Mouse (Mus musculus) T-helper 17 cell (primary cell): ENCODE results near the gene Islr2.

ENCODE experiments used
- in situ Hi-C, 2 experiments: fragments of 300-600 bp; cut with MboI, MseI; formaldehyde crosslinking; loops; 1 replicate in 1 of 2; 2 replicates in 1 of 2; pipeline ENCODE4 v1.15.1; 2025; ENCODE audit warnings: high pct_unique_total_duplicates in 2 of 2

Islr2 gene

GRCm38 (mm10) chr9:58159855-58160254 is 44.3 kb downstream of the Islr2 start:
- in situ Hi-C loops, result loop anchor here in 1 of 2 experiments (5.0 kb wide), 2 partner anchors 63 to 678 kb away; no protein-coding TSS in a partner anchor

GRCm38 (mm10) chr9:58158541-58159311 is 45.4 kb downstream of the Islr2 start:
- in situ Hi-C loops, result loop anchor here in 1 of 2 experiments (5.0 kb wide), 1 partner anchor 676 kb away; no protein-coding TSS in a partner anchor

DNA sequence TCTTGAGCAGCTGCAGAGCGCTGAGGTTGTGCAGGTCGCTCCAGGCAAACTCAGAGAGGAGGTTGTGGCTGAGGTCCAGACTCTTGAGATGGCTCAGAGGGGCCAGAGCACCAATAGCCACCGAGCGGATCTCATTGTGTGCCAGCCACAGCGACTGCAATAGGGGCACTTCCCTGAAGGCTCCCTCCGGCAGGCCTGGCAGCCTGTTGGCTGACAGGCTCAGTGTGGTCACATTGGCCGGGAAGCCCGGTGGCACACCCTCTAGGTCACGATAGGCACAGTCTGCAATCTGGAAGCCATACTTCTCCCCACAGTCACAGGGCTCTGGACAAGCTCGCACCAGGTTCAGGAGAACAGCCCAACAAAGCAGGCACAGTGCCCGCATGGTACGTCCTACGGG is 46.3 kb downstream of the Islr2 start:
- in situ Hi-C loops, result loop anchor here in 1 of 2 experiments (5.0 kb wide), 1 partner anchor 676 kb away; no protein-coding TSS in a partner anchor

DNA sequence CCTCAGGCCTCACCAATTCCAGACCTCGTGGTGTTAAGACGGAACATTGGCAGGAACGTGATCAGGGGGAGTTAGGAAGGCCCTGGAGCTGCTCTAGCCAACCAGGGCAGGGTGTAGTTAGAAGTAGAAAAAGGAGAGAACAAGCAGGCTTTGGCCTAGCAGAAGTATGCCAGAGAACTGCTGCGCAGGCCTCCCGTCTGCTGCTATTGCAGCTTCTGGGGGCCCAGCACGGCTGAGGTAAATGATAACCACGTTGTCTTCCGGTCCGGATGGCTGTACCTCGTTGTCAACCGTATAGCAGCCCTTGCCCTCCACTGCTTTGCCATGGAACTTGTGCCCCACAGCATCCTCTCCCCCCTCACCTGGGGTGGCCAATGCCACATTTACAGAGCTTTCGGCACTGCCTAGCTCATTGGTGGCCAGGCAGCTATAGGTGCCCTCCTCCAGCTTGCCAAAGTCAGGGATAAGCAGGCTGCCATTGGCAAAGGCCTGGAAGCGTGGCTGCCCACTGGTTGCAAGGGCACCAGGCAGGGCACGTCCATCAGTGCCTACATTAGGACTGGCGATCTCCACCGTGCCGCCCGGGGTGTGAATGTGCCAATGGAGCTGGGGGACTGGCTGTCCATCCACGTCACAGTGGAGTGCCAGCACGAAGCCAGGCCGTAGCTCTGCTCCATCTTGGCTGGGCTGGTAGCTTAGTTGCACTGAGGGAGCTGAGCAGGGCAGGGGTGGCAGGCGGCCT is 47.1 kb downstream of the Islr2 start:
- in situ Hi-C loops, result loop anchor here in 1 of 2 experiments (5.0 kb wide), 1 partner anchor 675 kb away; no protein-coding TSS in a partner anchor

- in situ Hi-C loops, result loop anchor here in 1 of 2 experiments (5.0 kb wide), 1 partner anchor 673 kb away; no protein-coding TSS in a partner anchor
Observed at GRCm38 (mm10) chr9:58155366-58155765, 48.8 kb downstream of the Islr2 start.

- in situ Hi-C loops, result loop anchor here in 1 of 2 experiments (5.0 kb wide), 1 partner anchor 111 kb away; no protein-coding TSS in a partner anchor
Observed at GRCm38 (mm10) chr9:58153095-58153494, 51.0 kb downstream of the Islr2 start.

DNA sequence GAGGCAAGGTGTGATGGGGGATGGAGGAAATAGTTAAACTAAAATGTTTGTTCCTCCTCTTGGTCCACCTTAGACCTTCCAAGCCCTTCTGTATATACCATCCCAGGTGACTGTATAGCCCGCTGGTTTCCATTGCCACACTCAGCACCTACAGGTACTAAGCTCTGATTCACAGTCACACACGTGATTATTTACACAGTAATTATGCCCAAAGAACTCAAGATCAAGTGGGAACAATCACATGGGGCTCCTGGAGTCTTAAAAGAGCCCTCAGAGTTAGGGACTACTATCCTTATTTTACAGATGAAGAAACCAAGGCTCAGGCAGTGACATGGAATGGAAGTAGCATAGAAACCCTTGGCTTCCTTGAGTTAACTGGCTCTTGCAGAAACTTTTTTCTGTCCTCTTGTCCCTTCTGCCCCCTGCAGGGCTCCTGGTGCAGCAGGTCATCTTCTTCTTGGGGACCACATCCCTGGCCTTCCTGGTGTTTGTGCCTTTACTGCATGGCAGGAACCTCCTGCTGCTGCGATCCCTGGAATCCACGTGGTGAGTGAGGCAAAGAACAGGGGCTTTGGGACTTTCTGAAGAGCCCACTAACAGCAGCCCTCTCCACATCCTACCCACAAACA is 53.3 kb downstream of the Islr2 start:
- in situ Hi-C loops, result loop anchor here in 1 of 2 experiments (5.0 kb wide), 1 partner anchor 109 kb away; no protein-coding TSS in a partner anchor

DNA sequence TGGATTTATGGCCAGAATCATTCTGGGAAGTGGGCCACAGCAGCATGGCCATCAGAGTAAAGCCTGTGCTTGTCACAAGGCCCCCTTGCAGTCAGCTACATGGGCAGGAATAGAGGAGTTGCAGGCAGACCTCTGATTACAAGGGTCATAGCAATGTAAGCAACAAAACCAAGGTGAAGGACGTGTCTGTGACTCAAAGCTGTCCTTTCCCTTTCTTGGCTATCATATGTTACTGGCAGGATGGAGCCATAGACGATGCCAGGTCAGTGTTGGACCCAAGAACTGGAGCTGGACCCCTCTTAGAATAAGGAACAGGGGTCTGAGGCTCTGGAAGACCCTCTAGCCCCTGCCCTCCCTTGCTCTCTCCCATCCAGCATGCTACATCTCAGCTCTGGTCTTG is 55.3 kb downstream of the Islr2 start:
- in situ Hi-C loops, result no loop called here
